Mouse (Mus musculus) limb, embryonic 15.5 days (tissue): ENCODE results near the gene Kdm1b. TPM values are rescaled to one million over a fixed set of nuclear protein-coding genes. Genes with fewer than 3 reads are reported as not detected.
A peak's percentile ranks its signal among the peaks of the same experiment; 100 is the strongest.

Experiments
- ATAC-seq: fragments of 200-750 bp; cut with Nextera tagmentation; 2 replicates; pipeline ENCODE4 v1.8.0; 2017; ENCODE audit warnings: low read depth, moderate TSS enrichment; ENCODE audit not compliant: insufficient number of reproducible peaks, low FRiP score, low TSS enrichment
- H3K27ac ChIP-seq: fragments of 300-500 bp; sonication (generic); 2 replicates; pipeline ENCODE4 v1.5.1; 2015; ENCODE audit warnings: moderate library complexity, mild to moderate bottlenecking, inconsistent platforms
- H3K27me3 ChIP-seq: fragments of 300-500 bp; sonication (generic); 2 replicates; pipeline ENCODE4 v1.6.1; 2015; ENCODE audit warnings: inconsistent platforms
- H3K36me3 ChIP-seq: fragments of 300-500 bp; sonication (generic); 2 replicates; pipeline ENCODE4 v1.6.1; 2015; ENCODE audit warnings: inconsistent platforms
- H3K4me1 ChIP-seq: fragments of 300-500 bp; sonication (generic); 2 replicates; pipeline ENCODE4 v1.6.1; 2015; ENCODE audit warnings: inconsistent platforms
- H3K4me2 ChIP-seq: fragments of 300-500 bp; sonication (generic); 2 replicates; pipeline ENCODE4 v1.6.1; 2015; ENCODE audit warnings: mild to moderate bottlenecking, inconsistent platforms
- H3K4me3 ChIP-seq: fragments of 300-500 bp; sonication (generic); 2 replicates; pipeline ENCODE4 v1.5.1; 2015; ENCODE audit warnings: mild to moderate bottlenecking, inconsistent platforms
- H3K9ac ChIP-seq: fragments of 300-500 bp; sonication (generic); 2 replicates; pipeline ENCODE4 v1.6.1; 2015; ENCODE audit warnings: inconsistent platforms
- H3K9me3 ChIP-seq: fragments of 300-500 bp; sonication (generic); 2 replicates; pipeline ENCODE4 v1.6.1; 2016; ENCODE audit warnings: inconsistent platforms
- WGBS: fragments of 180-500 bp; shearing (Covaris S2); methylation state at CpG from one replicate; pipeline ENCODE4 v1.1.7; 2015; 5-methylcytosine and 5-hydroxymethylcytosine counted together
- polyA plus RNA-seq: library from polyadenylated mRNA; unstranded; fragments of >200 nt; fragmentation: Nextera tagmentation; extraction: Ambion mirVana; gene quantifications from 2 replicates; pipeline ENCODE4 v1.2.1, GENCODE M21; 2015

The Kdm1b gene
- polyA plus RNA-seq, 1 experiment from 2014 or later: 14.3 TPM

DNA sequence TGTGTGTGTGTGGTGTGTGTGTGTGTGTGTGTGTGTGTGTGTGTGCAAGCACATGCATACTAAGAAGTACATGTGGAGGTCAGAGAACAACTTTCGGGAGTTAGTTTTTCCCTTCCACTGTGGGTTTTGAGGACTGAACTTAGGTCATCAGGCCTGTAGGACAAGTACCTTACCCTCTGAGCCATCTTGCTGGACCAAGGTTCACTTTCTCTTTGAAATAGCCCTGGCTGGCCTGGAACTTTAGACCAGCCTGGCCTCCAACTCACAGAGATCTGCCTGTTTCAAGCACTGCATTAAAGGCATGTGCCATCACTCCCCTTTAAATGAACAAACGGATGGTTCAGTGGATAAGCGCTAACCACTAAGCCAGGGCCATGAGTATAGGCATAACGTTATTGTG lies 9.7 kb upstream of the Kdm1b start:
- 88% methylated on average over 4 of the region's 4 CpGs for WGBS
- Histone ChIP-seq H3K27me3 (no peaks in the 10 kb centered on the region), H3K9ac (no peak overlapping the region), H3K9me3 (no peaks in the 10 kb centered on the region), H3K4me1 (no peaks in the 10 kb centered on the region), H3K4me3 (no peak overlapping the region), H3K36me3 (no peaks in the 10 kb centered on the region), H3K4me2 (no peak overlapping the region), H3K27ac (no peak overlapping the region)
- no peak for ATAC-seq

DNA sequence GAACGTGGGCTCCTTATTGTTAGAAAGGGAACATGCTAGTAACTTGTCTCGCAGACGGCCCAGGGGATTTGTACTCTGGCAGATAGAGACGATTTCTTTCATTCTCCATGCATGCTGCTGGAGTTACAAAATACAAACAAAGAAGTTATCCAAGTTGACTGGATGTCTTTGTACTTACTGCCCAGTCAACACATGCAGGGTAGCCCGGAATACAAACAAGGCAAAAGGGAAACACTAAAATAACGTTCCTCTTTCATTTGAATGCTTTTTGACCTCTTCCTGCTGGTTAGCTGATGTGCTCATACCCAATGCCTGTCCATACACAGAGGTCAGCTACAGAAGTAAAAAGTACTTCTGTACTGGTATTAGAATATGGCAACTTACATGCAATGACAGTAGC lies 5.4 kb upstream of the Kdm1b start:
- no peak for ATAC-seq
- H3K9ac ChIP-seq: no peak overlapping the region
- 87% methylated on average over 6 of the region's 6 CpGs for WGBS
- H3K36me3 ChIP-seq: no peaks in the 10 kb centered on the region
- H3K27ac ChIP-seq: no peak overlapping the region
- no peak overlapping the region for H3K4me3 ChIP-seq
- no peaks in the 10 kb centered on the region for H3K27me3 ChIP-seq
- H3K4me2 ChIP-seq: no peak overlapping the region
- no peaks in the 10 kb centered on the region; the same call in 1 of the 2 replicates for H3K4me1 ChIP-seq
- H3K9me3 ChIP-seq: no peaks in the 10 kb centered on the region

DNA sequence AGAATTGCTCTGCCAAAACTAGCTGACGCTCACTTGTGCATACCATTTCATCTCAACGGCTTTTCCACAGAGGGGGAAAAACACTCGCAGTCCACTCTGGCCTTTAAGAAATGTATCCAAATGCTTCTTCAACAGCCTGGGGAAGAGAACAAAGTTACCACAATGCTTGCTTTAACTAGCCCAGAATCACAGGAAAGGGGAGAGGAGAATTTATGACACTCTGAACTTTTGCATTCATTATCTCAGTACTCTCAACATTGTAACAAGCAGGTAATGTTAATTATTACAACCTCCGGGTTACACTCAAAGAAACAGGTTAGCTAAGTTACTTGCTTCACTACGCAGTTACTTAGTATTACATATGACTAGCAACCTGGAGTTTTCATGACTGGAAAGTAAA lies 3.2 kb upstream of the Kdm1b start:
- no peak overlapping the region for H3K9ac ChIP-seq
- H3K27ac ChIP-seq: no peak overlapping the region
- H3K4me1 ChIP-seq: peaks cover 11% of the 10 kb centered on the region
- no peak for ATAC-seq
- no peaks in the 10 kb centered on the region for H3K36me3 ChIP-seq
- WGBS: 88% methylated on average over 5 of the region's 5 CpGs
- H3K4me2 ChIP-seq: no peak overlapping the region
- no peaks in the 10 kb centered on the region for H3K9me3 ChIP-seq
- no peak overlapping the region for H3K4me3 ChIP-seq
- no peaks in the 10 kb centered on the region for H3K27me3 ChIP-seq

DNA sequence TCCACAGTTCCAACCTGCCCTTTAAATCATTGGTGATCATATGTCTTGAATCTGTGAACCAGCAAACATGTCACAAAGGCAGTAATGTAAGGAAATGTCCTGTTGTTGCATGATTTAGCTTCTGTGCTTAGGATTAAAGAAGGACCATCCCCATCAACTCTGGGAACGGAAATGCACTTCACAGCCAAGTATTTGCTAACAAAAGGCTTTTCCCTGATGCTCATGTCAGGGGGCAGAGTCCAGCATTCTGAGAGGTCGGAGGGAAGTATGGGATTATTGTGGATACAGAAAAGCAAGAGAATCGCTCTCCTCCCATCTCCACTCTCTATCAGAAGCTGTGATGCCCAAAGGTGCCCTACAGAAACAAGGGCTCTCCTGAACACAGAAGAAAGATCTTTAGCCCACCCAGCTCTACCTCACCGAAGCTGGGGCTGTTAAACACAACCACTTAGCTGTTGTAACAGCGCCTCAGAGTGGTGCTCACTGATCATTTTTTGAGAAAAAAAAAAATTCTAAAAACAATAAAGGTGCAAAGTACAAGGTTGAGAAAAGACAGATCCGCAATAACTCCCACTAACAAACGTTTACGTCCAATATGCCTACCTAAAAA lies 1.2 kb upstream of the Kdm1b start:
- Histone ChIP-seq H3K9ac (no peak overlapping the region), H3K4me2 (no peak overlapping the region), H3K27me3 (no peaks in the 10 kb centered on the region), H3K4me1 (peaks cover 11% of the 10 kb centered on the region), H3K4me3 (no peak overlapping the region), H3K27ac (no peak overlapping the region), H3K36me3 (no peaks in the 10 kb centered on the region), H3K9me3 (no peaks in the 10 kb centered on the region)
- 48% methylated on average over 8 of the region's 8 CpGs for whole genome bisulfite sequencing
- no peak for ATAC-seq

DNA sequence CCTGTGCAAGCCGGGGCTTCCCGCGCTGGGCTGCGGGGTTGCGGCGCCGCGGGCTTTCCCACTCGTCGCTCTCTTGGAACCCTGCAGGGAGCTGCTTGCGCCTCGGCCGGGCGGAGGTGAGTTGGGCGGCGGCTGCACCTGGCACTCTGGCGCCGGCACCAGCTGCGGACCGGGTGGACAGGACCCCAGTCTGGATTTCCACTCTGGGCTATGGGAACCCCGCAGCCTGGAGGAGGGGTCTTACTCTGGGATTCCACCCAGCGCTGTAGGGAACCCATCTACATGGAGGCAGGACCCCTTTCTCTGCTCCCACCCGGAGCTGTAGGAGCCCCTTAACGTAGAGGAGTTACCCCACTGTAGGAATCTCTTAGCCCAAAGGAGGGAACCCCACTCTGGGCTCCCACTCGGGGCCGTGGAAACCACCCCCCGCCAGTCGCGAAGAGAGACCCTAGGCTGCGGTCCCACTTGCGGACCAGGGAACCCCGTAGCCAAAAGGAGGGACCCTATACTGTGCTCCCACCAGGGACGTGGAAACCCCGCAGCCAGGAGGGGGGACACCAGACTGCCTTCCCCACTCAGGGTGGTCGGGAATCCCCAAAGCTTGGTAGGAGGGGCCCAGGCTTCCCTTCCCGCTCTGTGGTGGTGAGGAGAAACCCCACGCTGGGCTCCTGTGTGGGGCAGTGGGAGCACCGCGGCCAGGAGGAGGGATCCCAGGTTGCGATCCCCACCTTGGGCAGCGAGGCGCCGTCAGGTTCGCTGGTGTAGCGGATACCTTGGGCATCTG lies 726 bp downstream of the Kdm1b start:
- Histone ChIP-seq H3K4me2 (peak overlapping the region; percentile 98), H3K9ac (peak overlapping the region; percentile 77), H3K4me3 (peak overlapping the region; percentile 88), H3K27ac (peak overlapping the region; percentile 79), H3K27me3 (no peaks in the 10 kb centered on the region), H3K4me1 (peaks cover 11% of the 10 kb centered on the region), H3K36me3 (peaks cover 6% of the 10 kb centered on the region), H3K9me3 (no peaks in the 10 kb centered on the region)
- under 1% methylated on average over 44 of the region's 45 CpGs for WGBS
- ATAC-seq: no peak

DNA sequence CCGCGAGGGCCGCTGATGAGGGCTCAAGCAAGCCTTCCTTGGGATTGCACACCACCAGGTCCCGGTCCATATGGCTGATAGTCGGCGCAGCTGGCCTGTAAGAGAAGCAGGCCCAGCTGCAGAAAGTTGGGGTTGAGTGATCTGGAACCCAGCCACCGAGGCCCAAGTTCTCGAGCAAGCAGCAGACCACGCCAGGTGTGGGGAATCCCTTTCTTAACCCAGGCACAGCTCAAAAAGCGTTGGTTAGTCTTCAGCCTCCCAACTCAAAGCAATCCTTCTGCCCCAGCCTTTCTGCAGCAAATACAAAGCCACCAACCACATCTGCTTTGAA lies 1.3 kb downstream of the Kdm1b start, which contains the start of gene Tpmt:
Gene Tpmt (minus strand): TSS at position 121 of the 331 bp plus-strand sequence.
- peak within 1 kb of the TSS; percentile 79 for H3K27ac ChIP-seq

DNA sequence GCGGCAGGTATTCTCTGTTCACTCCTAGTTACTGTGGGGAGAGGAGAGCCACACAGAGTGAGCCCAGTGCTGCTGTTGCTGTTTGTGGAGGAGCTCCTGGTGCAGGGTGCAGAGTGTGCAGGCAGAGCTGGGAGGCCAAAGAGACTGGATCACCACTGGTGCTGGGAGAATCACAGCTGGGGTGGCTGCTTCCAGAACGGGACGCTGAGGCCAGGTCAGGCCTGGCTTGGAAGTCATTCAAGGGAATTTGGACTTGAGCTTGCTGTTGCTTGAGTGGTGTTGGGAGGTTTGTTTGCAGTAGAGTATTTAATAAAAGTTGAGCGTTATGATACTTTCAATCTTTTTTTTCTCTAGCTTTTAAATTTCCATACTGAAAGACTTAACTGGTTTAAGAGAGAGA lies 4.7 kb downstream of the Kdm1b start:
- no peak overlapping the region for H3K27ac ChIP-seq
- no peak overlapping the region for H3K4me2 ChIP-seq
- 91% methylated on average over 4 of the region's 4 CpGs for WGBS
- no peak overlapping the region for H3K9ac ChIP-seq
- H3K4me1 ChIP-seq: peaks cover 11% of the 10 kb centered on the region
- peaks cover 32% of the 10 kb centered on the region for H3K36me3 ChIP-seq
- H3K4me3 ChIP-seq: no peak overlapping the region
- ATAC-seq: no peak
- no peaks in the 10 kb centered on the region for H3K27me3 ChIP-seq
- no peaks in the 10 kb centered on the region for H3K9me3 ChIP-seq

More for the DNA sequence above, 1.3 kb downstream of the Kdm1b start, which contains the start of gene Tpmt:
- Histone ChIP-seq H3K9ac (peak within 1 kb of the TSS; percentile 77), H3K4me2 (peak within 1 kb of the TSS; percentile 98), H3K27me3 (no peaks in the 10 kb centered on the region), H3K36me3 (peaks cover 12% of the 10 kb centered on the region), H3K9me3 (no peaks in the 10 kb centered on the region), H3K4me3 (peak within 1 kb of the TSS; percentile 88), H3K4me1 (peaks cover 11% of the 10 kb centered on the region)
- ATAC-seq: no peak
- 7% methylated on average over 10 of the region's 10 CpGs for WGBS

DNA sequence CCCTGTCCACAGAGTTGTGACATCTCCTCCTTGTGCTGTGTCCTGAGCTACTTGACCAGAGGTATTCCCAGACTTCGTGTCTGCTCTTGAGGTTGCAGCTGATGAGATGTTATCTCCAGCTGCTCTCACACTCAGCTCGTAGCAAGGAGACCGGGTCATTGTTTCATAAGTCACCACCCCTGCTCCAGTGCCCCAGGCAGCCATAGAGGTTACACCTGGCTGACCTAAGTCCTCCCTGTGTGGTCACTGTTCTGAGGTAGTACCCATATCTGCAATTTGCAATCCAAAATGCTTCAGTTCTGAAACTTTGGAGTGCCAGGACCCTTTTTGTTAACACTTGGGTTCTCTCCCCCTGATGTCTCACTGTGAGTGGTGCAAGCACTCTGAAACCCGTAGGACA lies 6.7 kb downstream of the Kdm1b start:
- Histone ChIP-seq H3K27me3 (no peaks in the 10 kb centered on the region), H3K9ac (no peak overlapping the region)

DNA sequence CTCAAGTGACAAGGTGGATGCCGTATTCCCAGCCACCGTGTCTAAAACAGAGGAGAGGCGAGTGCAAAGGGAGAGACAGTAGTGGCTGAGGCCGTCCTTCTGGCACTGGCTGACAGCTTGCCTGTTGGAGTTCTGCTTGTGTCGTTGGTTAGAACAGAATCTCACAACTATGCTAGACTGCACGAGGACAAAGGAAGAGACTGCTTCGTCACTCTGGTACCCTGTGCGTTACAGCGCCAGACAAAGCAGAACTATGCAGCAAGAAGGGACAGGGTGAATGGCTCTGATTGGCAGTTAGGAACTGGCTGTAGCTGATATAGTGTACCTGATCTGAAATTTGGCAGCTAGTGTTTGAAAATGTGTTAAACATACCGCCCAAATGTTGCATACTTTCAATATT lies 10.7 kb downstream of the Kdm1b start:
- Histone ChIP-seq H3K27ac (no peak overlapping the region), H3K27me3 (no peaks in the 10 kb centered on the region), H3K9ac (no peak overlapping the region), H3K4me3 (no peak overlapping the region), H3K4me2 (no peak overlapping the region), H3K36me3 (peaks cover 59% of the 10 kb centered on the region), H3K4me1 (no peaks in the 10 kb centered on the region), H3K9me3 (no peaks in the 10 kb centered on the region)
- no peak for ATAC-seq
- 85% methylated on average over 10 of the region's 10 CpGs for WGBS

More for the DNA sequence above, 6.7 kb downstream of the Kdm1b start:
- Histone ChIP-seq H3K4me3 (no peak overlapping the region), H3K4me1 (no peaks in the 10 kb centered on the region), H3K4me2 (no peak overlapping the region), H3K36me3 (peaks cover 44% of the 10 kb centered on the region), H3K9me3 (no peaks in the 10 kb centered on the region), H3K27ac (no peak overlapping the region)
- WGBS: 75% methylated on average over 4 of the region's 4 CpGs
- ATAC-seq: no peak

DNA sequence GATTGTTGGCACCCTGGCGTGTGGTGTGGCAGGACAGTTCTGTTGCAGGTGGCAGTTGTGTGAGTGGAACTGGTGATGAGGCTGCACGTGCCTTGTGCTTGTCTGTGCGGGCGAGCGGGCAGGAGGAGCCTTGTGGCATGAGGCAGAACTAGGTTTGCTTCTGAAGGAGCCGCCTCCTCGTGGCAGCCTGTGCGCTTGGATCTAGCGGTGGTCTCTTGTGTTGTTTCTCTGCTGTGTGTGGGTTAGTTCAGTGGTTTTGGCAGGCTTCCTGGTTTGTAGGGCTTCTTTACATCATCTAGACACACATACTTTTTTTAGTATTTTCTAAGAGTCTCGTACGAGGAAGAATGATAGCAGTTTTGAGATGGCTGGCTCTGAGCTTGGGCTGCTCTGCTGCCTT lies 12.8 kb downstream of the Kdm1b start:
- H3K4me1 ChIP-seq: no peaks in the 10 kb centered on the region
- H3K4me3 ChIP-seq: no peak overlapping the region
- H3K9me3 ChIP-seq: no peaks in the 10 kb centered on the region
- H3K36me3 ChIP-seq: peaks cover 54% of the 10 kb centered on the region
- H3K9ac ChIP-seq: no peak overlapping the region
- H3K27ac ChIP-seq: no peak overlapping the region
- H3K27me3 ChIP-seq: no peaks in the 10 kb centered on the region
- WGBS: 86% methylated on average over 11 of the region's 11 CpGs
- no peak for ATAC-seq
- H3K4me2 ChIP-seq: no peak overlapping the region

DNA sequence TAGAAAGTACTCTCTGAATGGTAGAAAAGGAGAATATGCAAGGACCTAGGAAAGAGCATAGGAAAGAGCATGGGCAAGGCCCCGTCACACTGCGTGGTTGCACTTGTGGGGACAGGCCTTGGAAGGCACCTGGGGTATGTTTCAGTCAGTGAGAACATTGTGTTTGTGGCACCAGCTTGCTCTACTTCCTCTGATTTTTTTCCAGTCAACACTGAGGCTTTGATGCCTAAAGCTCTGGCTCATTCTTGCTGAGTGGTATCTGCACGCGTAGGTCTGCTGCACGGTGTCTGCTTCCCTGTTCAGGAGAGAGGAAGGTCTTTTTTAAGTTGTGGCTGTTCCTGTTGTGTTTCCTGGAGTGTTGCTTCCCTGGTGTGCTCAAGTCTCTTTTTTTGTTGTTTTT lies 13.5 kb downstream of the Kdm1b start:
- WGBS: 89% methylated on average over 5 of the region's 5 CpGs
- no peak overlapping the region for H3K27ac ChIP-seq
- H3K4me3 ChIP-seq: no peak overlapping the region
- no peak overlapping the region for H3K4me2 ChIP-seq
- no peak for ATAC-seq
- H3K9ac ChIP-seq: no peak overlapping the region
- peaks cover 49% of the 10 kb centered on the region for H3K36me3 ChIP-seq
- no peaks in the 10 kb centered on the region for H3K4me1 ChIP-seq
- no peaks in the 10 kb centered on the region for H3K27me3 ChIP-seq
- no peaks in the 10 kb centered on the region for H3K9me3 ChIP-seq

DNA sequence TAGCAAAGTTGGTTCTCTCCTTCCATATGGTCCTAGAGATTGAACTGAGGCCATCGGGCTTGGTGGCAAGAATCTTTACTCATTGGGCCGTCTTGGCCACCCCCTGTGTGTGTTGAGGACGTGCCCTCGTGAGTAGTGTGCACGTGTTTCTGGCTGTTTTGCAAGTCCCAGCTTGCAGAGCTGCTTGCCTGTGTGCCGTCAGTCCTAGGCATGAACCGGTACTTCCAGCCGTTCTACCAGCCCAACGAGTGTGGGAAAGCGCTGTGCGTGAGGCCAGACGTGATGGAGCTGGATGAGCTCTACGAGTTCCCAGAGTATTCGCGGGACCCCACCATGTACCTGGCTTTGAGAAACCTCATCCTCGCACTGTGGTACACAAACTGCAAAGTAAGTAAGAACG lies 19.5 kb downstream of the Kdm1b start:
- no peak overlapping the region for H3K4me3 ChIP-seq
- no peaks in the 10 kb centered on the region for H3K27me3 ChIP-seq
- H3K4me2 ChIP-seq: no peak overlapping the region
- no peak overlapping the region for H3K27ac ChIP-seq
- H3K9ac ChIP-seq: no peak overlapping the region
- H3K4me1 ChIP-seq: no peaks in the 10 kb centered on the region
- ATAC-seq: no peak
- H3K9me3 ChIP-seq: no peaks in the 10 kb centered on the region
- WGBS: 84% methylated on average over 17 of the region's 17 CpGs
- peaks cover 37% of the 10 kb centered on the region for H3K36me3 ChIP-seq
